Mouse (Mus musculus) gastrocnemius, postnatal 25 days (tissue): ENCODE measurements around the gene Tars. TPM values are rescaled to one million over a fixed set of nuclear protein-coding genes. Genes with fewer than 3 reads are reported as not detected.

ENCODE experiments used
- DNase-seq: peaks from one replicate; pipeline ENCODE4 v3.0.0; 2022
- total RNA-seq, 2 experiments: library from RNA; stranded (reverse); gene quantifications; 1 replicate in 1 of 2; 2 replicates in 1 of 2; pipeline ENCODE4 v1.2.3; 2021

The Tars gene
- total RNA-seq, 2 experiments from 2014 or later, result 27.0 to 32.9 TPM

- DNase-seq, result no peak
These were observed 35.4 kb downstream of the Tars start for GRCm38 (mm10) chr15:11364112-11364511.

GRCm38 (mm10) chr15:11361824-11362223 lies 37.6 kb downstream of the Tars start:
- no peak for DNase-seq

- DNase-seq, result no peak
These were observed 38.6 kb downstream of the Tars start for GRCm38 (mm10) chr15:11360888-11361287.

GRCm38 (mm10) chr15:11357501-11357900 lies 42.0 kb downstream of the Tars start:
- DNase-seq, result no peak

- DNase-seq, result no peak
These were observed 43.6 kb downstream of the Tars start for GRCm38 (mm10) chr15:11355865-11356264.

- no peak for DNase-seq
These were observed 59.8 kb downstream of the Tars start for GRCm38 (mm10) chr15:11339467-11340180.
